Mouse (Mus musculus): ENCODE results near the gene Tmem201.

Tmem201 gene

GRCm38 (mm10) chr4:149744119-149744518 lies 6.3 kb upstream of the Tmem201 start:
- no peak for DNase-seq

GRCm38 (mm10) chr4:149742011-149742530 lies 4.2 kb upstream of the Tmem201 start:
- DNase-seq = no peak

- DNase-seq = no peak
These were observed 2.5 kb upstream of the Tmem201 start for GRCm38 (mm10) chr4:149740301-149740700.

GRCm38 (mm10) chr4:149739478-149739877 lies 1.6 kb upstream of the Tmem201 start:
- no peak for DNase-seq

GRCm38 (mm10) chr4:149736581-149736980 lies 1.3 kb downstream of the Tmem201 start:
- DNase-seq = no peak

DNA sequence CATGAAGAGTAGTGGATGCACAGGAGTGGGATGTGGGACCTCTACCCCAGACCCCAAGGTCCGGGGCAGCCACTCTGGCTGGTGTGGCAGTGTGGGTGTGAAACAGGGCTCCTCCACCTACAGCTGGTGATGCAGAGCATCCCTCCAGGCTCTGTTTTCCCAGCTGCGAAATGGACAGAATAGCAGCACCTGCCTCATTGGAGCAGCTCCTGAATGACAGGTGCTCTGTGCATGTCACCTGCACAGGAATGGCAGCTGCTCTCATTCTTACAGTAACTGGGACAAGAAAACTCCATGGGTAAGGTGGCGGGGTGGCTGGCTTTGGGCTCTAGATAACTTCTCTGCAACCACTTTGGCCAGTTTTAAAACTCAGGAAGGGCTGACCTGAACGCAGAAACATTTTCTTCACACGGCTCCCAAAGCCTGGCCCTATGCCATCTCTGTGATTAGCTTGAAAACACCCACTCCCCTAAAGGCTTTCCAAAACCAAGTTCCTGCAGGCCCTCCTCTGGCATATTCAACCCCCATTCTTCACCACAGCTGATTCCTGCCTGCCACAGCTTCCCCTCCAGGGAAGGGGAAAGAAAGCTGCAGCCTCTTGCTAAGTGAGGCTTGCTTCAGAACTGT lies 2.1 kb downstream of the Tmem201 start:
- no peak for DNase-seq

DNA sequence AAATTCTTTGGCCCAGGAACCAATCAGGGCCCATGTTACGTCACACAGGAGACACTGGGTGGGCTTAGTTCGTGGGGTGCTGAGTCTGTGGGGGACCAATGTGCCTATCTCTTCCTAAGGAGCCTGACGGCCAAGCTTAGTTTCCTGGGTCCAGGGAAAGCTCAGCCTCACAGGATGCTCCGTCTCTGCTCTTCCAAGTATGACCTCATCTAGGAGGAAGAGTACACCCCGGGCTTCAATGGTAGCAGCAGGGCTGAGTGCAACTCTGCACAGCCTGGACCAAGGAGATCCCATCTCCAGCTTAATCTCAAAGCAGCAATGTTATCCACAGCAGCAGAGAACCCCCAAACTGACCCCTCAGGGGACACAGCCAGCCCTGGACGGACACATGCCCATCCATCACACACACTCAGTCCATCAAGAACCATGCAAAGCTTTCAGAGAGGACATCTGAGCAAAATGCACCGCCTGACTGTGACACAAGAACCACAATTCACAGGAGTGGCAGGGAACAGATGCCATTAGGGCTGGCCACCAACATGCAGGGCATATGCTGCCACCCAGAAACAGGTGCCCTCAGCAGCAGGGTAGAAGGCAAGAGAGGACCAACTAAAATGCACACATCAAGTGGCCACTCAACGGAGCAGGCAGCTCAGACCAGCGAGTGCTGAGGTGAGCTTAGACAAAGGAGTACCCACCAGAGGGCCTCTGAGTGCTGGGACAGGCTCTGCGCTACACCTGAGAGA lies 2.9 kb downstream of the Tmem201 start:
- no peak for DNase-seq

DNA sequence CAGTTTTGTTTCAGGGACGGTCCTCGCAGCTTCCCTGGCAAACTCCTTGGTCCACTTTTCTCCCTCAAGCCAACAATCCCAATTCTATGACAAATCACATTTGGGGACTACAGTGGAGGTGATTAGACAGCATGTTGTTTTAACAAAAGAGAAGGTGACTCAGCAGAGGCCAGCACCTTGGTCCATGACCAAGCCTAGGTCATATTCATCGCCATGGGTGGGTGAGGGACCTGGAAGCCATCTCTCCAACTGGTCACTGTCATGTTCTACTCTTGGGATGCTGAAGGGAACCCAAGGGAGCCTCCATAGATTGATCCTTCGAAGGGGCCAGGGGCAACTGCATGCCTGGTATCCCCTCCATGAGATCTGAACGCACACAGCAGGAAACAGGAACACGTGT lies 3.6 kb downstream of the Tmem201 start:
- DNase-seq = no peak

DNA sequence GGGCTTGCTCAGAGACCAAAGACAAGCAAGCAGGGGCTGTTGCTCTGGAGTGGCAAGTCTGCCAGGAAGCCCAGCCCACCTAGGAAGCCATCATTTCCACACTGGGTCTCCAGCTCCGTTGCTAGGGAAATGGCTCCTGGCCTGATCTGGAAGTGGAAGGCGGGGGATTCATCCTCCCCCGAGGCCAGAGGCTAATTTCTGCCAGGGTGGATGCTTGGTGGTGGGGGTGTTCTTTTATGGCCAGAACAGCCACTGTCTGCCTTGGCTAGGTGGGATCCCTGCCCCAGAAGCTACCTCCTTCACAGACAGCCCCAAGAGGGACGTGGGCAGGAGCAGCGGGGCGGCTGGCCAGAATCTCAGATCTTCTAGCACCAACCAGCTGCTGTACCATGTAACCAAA lies 4.1 kb downstream of the Tmem201 start:
- no peak for DNase-seq

DNA sequence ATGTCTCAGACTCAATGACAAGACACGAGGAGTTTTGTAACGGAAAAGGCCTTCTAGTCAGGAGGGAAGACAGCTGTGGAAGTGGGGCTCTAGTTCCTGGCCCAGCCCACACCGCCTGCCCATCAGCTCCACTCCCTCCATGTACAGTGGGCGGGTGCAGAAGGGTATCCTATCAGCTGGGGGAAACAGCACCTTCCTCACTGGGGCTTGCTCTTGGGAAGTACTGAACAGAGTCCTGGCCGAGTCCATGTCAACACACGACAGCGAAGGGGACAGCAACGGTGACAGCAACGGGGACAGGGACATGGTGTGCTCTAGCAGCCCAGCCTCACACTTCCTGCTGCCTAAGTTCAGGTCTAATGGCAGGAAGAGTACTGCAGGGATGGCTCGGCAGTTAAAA lies 5.0 kb downstream of the Tmem201 start:
- no peak for DNase-seq

DNA sequence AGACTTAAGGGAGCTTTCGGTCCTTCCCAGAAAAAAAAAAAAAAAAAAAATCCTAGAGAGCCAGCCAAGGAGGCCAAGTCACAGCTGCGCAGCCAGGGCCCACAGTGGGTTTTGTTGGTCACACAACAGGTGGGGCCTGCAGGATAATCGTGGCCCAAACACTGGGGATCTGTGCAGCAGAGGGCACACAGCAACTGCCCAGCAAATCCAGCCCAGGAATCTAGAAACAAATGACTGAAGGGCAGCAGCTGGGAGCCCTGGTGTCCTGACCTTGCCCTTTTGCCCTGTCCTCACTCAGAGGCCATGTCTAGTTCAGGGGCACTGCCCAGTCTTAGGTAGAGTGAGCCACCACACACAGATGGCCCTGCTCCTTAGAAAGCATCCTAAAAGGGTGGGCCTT lies 5.5 kb downstream of the Tmem201 start:
- no peak for DNase-seq

DNA sequence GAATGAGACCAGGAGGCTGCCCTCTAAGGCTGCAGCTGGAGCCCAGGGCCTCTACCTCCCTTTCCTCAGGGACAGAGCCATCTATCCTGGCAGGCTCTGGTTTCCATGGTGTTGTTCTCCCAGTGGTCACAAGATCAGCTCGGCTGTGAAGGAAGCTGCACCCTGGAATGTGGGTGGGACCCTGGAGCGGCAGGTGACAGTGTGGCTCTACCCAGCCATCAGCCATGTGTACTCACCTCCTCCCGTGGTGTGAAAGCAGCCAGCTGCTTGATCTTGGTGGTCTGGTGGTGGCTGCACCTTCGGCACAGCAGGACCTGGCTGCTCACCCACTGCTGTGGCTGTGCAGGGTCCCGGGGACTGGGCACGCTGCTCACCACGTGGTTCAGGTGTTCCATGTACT lies 7.0 kb downstream of the Tmem201 start:
- DNase-seq = no peak

DNA sequence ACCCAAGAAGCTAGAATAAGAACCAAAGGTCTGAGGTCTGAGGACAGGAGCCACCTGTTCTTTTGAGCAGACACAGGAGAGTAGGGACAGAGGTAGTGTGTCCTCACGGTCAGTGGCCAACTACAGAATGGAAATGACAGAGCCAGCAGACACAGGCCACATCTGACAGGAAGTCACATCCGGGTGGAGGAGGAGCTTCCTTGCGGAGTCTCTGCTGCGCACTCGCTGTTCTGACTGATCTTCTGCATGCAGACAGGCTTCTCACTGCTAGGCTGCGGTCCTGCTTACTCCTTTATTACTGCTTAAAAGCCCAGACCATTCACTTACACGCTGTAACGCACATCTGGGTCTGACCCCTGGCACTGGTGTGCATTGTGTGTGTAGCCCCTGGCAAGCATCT lies 9.0 kb downstream of the Tmem201 start:
- no peak for DNase-seq

DNA sequence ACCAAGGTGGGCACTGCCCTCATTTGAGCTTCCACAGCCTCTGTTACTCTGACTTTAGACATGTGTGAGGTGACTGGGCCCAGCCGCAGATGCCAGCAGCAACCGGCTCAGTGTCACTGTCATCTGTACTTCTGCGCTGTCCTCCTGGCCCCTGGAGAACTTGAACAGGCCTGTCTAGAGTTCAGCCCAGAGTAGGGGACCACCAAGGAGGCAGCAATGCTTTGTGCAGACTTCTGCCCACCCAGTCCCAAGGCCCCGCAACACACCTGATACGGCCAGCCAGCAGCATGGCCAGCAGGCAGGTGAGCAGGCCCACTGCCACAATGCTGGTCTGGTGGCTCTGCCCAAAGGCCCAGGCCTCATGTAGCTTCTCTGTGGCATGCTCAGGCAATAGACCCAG lies 10.2 kb downstream of the Tmem201 start:
- no peak for DNase-seq

GRCm38 (mm10) chr4:149725661-149726350 lies 12.0 kb downstream of the Tmem201 start:
- no peak for DNase-seq

DNA sequence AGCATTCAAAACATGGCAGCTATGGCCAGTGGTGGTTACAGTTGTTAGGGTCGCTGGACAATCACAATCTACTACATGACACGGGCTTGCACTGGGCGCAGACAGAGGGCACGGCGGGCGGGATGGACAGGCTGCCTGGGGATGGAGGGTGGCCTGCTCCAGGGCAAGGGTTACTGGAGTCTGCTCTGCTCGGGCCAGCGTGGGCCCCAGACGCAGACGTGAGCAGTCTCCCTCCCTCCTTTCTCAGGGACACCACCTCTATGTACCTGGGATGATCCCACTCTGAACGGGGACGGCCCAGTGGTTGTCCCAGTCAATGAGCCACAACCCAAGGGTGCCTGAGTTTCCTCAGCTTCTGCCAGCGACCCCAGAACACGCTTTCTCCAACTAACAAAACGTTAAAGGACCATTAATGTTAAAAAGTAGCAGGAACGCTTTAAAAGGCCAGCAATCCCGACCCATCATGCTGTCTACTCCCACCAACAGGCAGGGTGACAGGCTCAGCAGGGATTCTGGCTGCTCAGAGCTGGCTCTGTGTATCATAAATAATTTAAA lies 12.9 kb downstream of the Tmem201 start:
- DNase-seq = no peak

DNA sequence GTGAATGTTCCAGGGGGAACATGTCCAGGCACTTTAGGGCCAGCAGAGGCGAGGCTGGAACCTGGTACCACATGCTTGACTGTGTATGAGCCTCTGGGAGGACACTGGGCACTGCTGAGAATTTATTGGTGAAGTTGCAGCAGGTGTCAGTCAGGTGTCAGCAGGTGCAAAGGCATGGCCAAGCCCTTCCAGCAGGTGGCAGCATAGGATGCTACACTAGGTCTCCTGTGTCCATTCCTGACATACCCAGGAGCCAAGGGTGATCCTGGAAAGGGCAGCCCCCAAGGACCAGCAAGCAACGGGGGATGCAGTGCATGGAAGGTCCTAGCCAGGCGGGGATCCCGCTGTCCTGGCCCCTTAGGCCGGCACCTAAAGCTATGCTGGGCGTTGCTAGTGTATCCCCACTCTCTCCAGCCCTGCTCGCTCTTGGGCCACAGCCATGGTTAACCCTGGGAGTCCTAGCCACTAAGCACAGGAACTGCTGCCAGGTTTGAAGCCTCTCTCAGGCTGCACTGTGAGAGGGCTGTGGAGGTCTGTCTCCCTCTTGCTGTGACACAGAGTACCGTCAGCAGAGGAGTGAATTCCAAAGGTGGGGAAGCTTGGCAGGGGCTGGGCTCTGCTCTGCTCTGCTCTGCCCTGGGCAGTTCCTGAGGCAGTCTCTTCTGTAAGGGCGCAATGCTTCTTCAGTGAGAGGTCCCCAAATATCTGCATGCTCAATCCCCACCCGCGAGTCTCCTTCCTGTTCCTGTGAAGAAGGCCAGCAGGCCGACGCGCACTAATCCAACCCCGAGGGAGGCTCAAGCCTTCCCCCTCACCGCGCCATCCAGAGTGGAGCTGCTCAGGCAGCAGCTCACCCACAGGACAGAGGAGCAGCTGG lies 13.8 kb downstream of the Tmem201 start:
- DNase-seq = peak in 1 of 2 experiments; percentile 46

DNA sequence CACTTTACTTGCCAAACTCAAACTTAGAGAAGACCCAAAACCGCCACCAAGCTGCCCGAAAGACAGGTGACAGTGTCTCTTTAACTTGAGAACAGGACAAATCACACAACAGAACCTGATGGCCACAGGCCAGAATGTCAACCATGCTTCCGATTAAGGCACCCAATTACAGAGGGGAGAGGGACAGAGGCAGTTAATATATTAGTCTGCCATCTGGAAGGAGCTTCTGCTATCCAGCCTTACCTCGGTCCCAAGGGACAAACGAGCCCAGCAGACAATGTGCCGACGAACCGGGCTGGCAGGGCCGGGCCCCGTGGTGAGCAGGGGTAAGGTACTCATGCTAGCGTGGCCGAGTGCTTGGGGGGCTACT lies 14.8 kb downstream of the Tmem201 start:
- no peak for DNase-seq

DNA sequence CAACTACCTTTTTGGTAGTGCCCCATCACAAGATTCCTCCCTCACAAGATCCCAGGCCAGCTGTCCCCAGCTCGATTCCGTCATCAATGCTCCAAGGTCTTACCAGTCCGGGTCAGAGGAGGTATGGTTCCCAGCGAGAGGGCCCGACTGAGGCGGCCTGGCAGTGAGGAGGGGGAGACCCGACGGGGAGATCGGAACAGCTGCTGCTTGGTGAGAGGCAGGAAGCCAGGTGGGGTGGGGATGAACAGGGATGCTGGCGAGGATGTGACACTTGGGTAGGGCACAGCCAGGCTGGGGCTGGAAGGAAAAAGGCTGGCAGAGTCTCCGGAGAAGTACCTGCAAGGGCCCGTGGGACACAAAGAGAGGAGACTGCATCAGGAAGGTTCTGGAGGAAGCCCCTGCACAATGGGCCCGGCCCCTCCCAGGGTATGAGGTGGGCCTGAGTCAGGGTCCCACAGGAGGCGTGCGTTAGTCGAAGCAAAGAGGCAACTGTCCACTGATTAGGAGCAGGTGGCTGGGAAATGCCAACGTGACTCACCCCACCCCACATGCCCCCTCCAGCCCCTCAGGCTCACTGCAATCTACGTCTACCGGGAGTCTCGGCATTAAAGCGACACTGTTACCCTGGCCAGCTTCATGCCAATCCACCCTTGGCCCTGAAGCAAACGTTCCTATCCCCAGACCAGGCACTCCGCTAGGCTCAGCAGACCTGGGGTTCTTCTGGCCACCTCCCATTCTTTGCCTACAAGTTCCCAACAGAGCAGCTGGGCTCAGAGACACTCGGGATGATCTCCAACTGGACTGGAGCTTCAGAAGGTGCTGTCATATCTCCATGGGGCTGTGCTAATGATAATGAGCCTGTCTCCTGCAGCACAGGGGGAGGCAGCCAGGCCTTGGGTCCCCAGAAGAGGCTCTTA lies 15.5 kb downstream of the Tmem201 start:
- no peak for DNase-seq

DNA sequence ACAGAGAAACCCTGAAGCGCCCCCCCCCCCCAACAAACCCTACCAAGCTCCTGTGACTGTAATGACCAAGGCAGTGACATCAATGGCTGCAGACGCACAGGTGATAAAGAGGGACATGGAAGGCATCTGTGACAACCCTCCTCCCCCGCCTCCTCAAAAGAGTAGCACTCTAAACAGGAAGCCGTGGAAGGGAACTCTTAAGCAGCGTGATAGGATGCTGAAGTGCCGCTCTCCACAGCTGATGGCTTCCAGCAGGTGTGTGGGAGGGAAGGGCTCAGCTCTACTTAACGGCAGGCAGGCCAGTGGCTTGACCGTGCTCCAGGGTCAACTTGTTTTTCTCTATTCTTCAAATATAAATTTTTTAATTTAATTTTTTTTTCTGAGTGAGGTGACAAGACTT lies 16.7 kb downstream of the Tmem201 start:
- DNase-seq = no peak

DNA sequence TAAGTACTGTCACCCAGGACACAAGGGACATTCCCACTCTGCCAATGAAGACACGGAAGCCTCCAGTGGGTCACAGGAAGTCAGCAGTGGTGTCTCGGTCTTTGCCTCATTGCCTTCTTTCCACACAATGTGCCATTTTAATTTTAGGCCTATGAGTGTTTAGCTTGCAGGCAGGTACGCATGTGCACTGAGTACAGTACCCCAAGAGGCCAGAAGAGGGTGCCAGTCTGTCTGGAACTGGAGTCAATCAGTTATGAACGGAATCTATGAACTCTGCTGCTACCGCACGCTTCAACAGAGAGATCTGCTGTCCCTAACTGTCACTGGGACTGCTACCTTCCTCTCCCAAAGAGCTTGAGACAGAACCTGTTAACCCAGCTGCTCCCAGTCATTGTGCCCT lies 18.2 kb downstream of the Tmem201 start:
- no peak for DNase-seq

GRCm38 (mm10) chr4:149714542-149714941 lies 23.3 kb downstream of the Tmem201 start:
- DNase-seq = no peak

Data from thymus, adult 18-20 months (tissue).